Mouse (Mus musculus) liver, embryonic 13.5 days (tissue): Measurements from ENCODE around the gene Ncr1. TPM values are rescaled to one million over a fixed set of nuclear protein-coding genes. Genes with fewer than 3 reads are reported as not detected.
"Not testable (repeated sequence)": the region's sequence is repeated elsewhere in the genome, so short reads cannot be mapped to it uniquely, and the experiment has no call there.

Experiments
- ATAC-seq: fragments of 200-750 bp; cut with Nextera tagmentation; 2 replicates; pipeline ENCODE4 v1.8.0; 2017; ENCODE audit warnings: low read depth, mild to moderate bottlenecking, moderate number of reproducible peaks, moderate library complexity
- DNase-seq: peaks from one replicate; pipeline ENCODE4 v3.0.0; 2022
- H3K27ac ChIP-seq: fragments of 300-500 bp; sonication (generic); 2 replicates; pipeline ENCODE4 v1.5.1; 2015; ENCODE audit warnings: moderate library complexity, mild to moderate bottlenecking, inconsistent platforms
- H3K27me3 ChIP-seq: fragments of 300-500 bp; sonication (generic); 2 replicates; pipeline ENCODE4 v1.6.1; 2015; ENCODE audit warnings: mild to moderate bottlenecking, inconsistent platforms
- H3K36me3 ChIP-seq: fragments of 300-500 bp; sonication (generic); 2 replicates; pipeline ENCODE4 v1.6.1; 2015; ENCODE audit warnings: mild to moderate bottlenecking, inconsistent platforms
- H3K4me1 ChIP-seq: fragments of 300-500 bp; sonication (generic); replicated peaks from 2 replicates; pipeline ENCODE4 v1.6.1; 2015; ENCODE audit warnings: inconsistent platforms
- H3K4me2 ChIP-seq: fragments of 300-500 bp; sonication (generic); 2 replicates; pipeline ENCODE4 v1.6.1; 2015; ENCODE audit warnings: inconsistent platforms, mild to moderate bottlenecking, moderate library complexity
- H3K4me3 ChIP-seq: fragments of 300-500 bp; sonication (generic); replicated peaks from 2 replicates; pipeline ENCODE4 v1.5.1; 2015; ENCODE audit warnings: mild to moderate bottlenecking, inconsistent platforms
- H3K9ac ChIP-seq: fragments of 300-500 bp; sonication (generic); 2 replicates; pipeline ENCODE4 v1.6.1; 2015; ENCODE audit warnings: mild to moderate bottlenecking, inconsistent platforms
- H3K9me3 ChIP-seq: fragments of 300-500 bp; sonication (generic); replicated peaks from 2 replicates; pipeline ENCODE4 v1.6.1; 2016; ENCODE audit warnings: inconsistent platforms
- WGBS: fragments of 180-500 bp; shearing (Covaris S2); methylation state at CpG from one replicate; pipeline ENCODE4 v1.1.7; 2015; ENCODE audit not compliant: insufficient replicate concordance; 5-methylcytosine and 5-hydroxymethylcytosine counted together
- microRNA-seq: library from miRNA; unstranded; fragments of <30 nt; microRNA quantifications from one replicate; pipeline ENCODE4, GENCODE M21; 2016
- polyA plus RNA-seq: library from polyadenylated mRNA; unstranded; fragments of >200 nt; fragmentation: Nextera tagmentation; extraction: Ambion mirVana; gene quantifications from 2 replicates; pipeline ENCODE4 v1.2.1, GENCODE M21; 2015

Gene Ncr1
- not detected in 2 replicates for polyA plus RNA-seq

- Histone ChIP-seq H3K9ac (no peak within 1 kb of the TSS), H3K27me3 (no peaks in the 10 kb centered on the region), H3K4me1 (no peaks in the 10 kb centered on the region), H3K4me2 (no peak within 1 kb of the TSS), H3K9me3 (no peaks in the 10 kb centered on the region), H3K36me3 (no peaks in the 10 kb centered on the region), H3K27ac (no peak within 1 kb of the TSS), H3K4me3 (no peak within 1 kb of the TSS)
- DNase-seq = no peak
- no peak for ATAC-seq
Observed at GRCm38 (mm10) chr7:4337509-4337908, at the start of gene Ncr1. Gene Ncr1, plus strand, starts transcription at chr7:4337724.

GRCm38 (mm10) chr7:4292638-4293037 is 44.9 kb upstream of the Ncr1 start:
- no peaks in the 10 kb centered on the region for H3K36me3 ChIP-seq
- ATAC-seq (no peak), DNase-seq (no peak)
- WGBS = 62% methylated on average over 5 of the region's 5 CpGs
- no peak overlapping the region for H3K9ac ChIP-seq
- no peaks in the 10 kb centered on the region for H3K27me3 ChIP-seq
- no peak overlapping the region for H3K27ac ChIP-seq
- H3K4me3 ChIP-seq = no peak overlapping the region
- H3K9me3 ChIP-seq = no peaks in the 10 kb centered on the region
- H3K4me2 ChIP-seq = no peak overlapping the region
- no peaks in the 10 kb centered on the region for H3K4me1 ChIP-seq

GRCm38 (mm10) chr7:4297189-4297588 is 40.3 kb upstream of the Ncr1 start:
- Histone ChIP-seq H3K36me3 (no peaks in the 10 kb centered on the region), H3K9me3 (no peaks in the 10 kb centered on the region), H3K27me3 (no peaks in the 10 kb centered on the region), H3K9ac (no peak overlapping the region), H3K4me2 (no peak overlapping the region), H3K4me1 (no peaks in the 10 kb centered on the region), H3K27ac (no peak overlapping the region), H3K4me3 (no peak overlapping the region)
- WGBS = 18% methylated on average over 1 of the region's 1 CpGs
- DNase-seq = no peak
- no peak for ATAC-seq

- no peaks in the 10 kb centered on the region for H3K4me1 ChIP-seq
- H3K4me2 ChIP-seq = no peak overlapping the region
- no peaks in the 10 kb centered on the region for H3K9me3 ChIP-seq
- no peaks in the 10 kb centered on the region for H3K27me3 ChIP-seq
- no peak overlapping the region for H3K9ac ChIP-seq
- DNase-seq (no peak), ATAC-seq (no peak)
- H3K4me3 ChIP-seq = no peak overlapping the region
- no peak overlapping the region for H3K27ac ChIP-seq
- no peaks in the 10 kb centered on the region for H3K36me3 ChIP-seq
Observed at GRCm38 (mm10) chr7:4300166-4300565, 37.4 kb upstream of the Ncr1 start.

- no peak overlapping the region for H3K27ac ChIP-seq
- ATAC-seq (no peak), DNase-seq (no peak)
- 66% methylated on average over 1 of the region's 1 CpGs for WGBS
- no peaks in the 10 kb centered on the region for H3K4me1 ChIP-seq
- no peak overlapping the region for H3K4me3 ChIP-seq
- no peak overlapping the region for H3K4me2 ChIP-seq
- no peak overlapping the region for H3K9ac ChIP-seq
- no peaks in the 10 kb centered on the region for H3K36me3 ChIP-seq
- H3K27me3 ChIP-seq = no peaks in the 10 kb centered on the region
- no peaks in the 10 kb centered on the region for H3K9me3 ChIP-seq
Observed at GRCm38 (mm10) chr7:4303457-4303856, 34.1 kb upstream of the Ncr1 start.

GRCm38 (mm10) chr7:4313109-4313508 is 24.4 kb upstream of the Ncr1 start:
- DNase-seq, H3K4me2 ChIP-seq, H3K36me3 ChIP-seq, ATAC-seq, H3K9ac ChIP-seq, H3K27ac ChIP-seq, H3K27me3 ChIP-seq, H3K4me1 ChIP-seq, H3K9me3 ChIP-seq, H3K4me3 ChIP-seq: not testable (repeated sequence)
- 63% methylated on average over 2 of the region's 2 CpGs for WGBS

- ATAC-seq = not testable (repeated sequence)
- 54% methylated on average over 3 of the region's 3 CpGs for WGBS
Observed at GRCm38 (mm10) chr7:4313531-4313930, 24.0 kb upstream of the Ncr1 start.

GRCm38 (mm10) chr7:4323301-4323700 is 14.2 kb upstream of the Ncr1 start:
- no peak overlapping the region for H3K9ac ChIP-seq
- no peaks in the 10 kb centered on the region for H3K9me3 ChIP-seq
- no peak overlapping the region for H3K27ac ChIP-seq
- no peaks in the 10 kb centered on the region for H3K27me3 ChIP-seq
- H3K36me3 ChIP-seq = no peaks in the 10 kb centered on the region
- ATAC-seq (no peak), DNase-seq (no peak)
- H3K4me1 ChIP-seq = no peaks in the 10 kb centered on the region
- no peak overlapping the region for H3K4me2 ChIP-seq
- no peak overlapping the region for H3K4me3 ChIP-seq
- WGBS = 40% methylated on average over 2 of the region's 2 CpGs

More at GRCm38 (mm10) chr7:4313531-4313930, 24.0 kb upstream of the Ncr1 start:
- DNase-seq, H3K4me1 ChIP-seq, H3K9ac ChIP-seq, H3K4me2 ChIP-seq, H3K27me3 ChIP-seq, H3K9me3 ChIP-seq, H3K27ac ChIP-seq, H3K36me3 ChIP-seq, H3K4me3 ChIP-seq: not testable (repeated sequence)

- Histone ChIP-seq H3K4me3 (no peak overlapping the region), H3K27me3 (no peaks in the 10 kb centered on the region), H3K36me3 (no peaks in the 10 kb centered on the region), H3K9ac (no peak overlapping the region), H3K27ac (no peak overlapping the region), H3K4me1 (no peaks in the 10 kb centered on the region), H3K4me2 (no peak overlapping the region), H3K9me3 (no peaks in the 10 kb centered on the region)
- DNase-seq (no peak), ATAC-seq (no peak)
- 55% methylated on average over 7 of the region's 7 CpGs for WGBS
Observed at GRCm38 (mm10) chr7:4373521-4373920, 36.0 kb downstream of the Ncr1 start.

Small RNA genes lying within 50 kb of the gene (microRNA-seq; reads per million reads assigned to microRNA genes)
- gene Gm24752 (not detected), gene Gm25349 (not detected)

Other genes starting within 250 kb of the Ncr1 start
- 0.36 and 0.52 TPM in 2 replicates for gene Ttyh1, start 218.3 kb upstream of the Ncr1 start, polyA plus RNA-seq
- 16.3 and 22.9 TPM in 2 replicates for gene Leng8, start 200.7 kb upstream of the Ncr1 start, polyA plus RNA-seq
- gene Leng9, start 187.3 kb upstream of the Ncr1 start, polyA plus RNA-seq = 0.83 and 0.88 TPM in 2 replicates
- 8.0 and 8.5 TPM in 2 replicates for gene Cdc42ep5, start 172.9 kb upstream of the Ncr1 start, polyA plus RNA-seq
- gene Lilra5, start 100.0 kb upstream of the Ncr1 start, polyA plus RNA-seq = 0.20 and 0.43 TPM in 2 replicates
- 4.3 and 4.6 TPM in 2 replicates for gene Gp6, start 60.0 kb downstream of the Ncr1 start, polyA plus RNA-seq
- gene Rdh13, start 107.9 kb downstream of the Ncr1 start, polyA plus RNA-seq = 7.7 and 7.9 TPM in 2 replicates
- gene Eps8l1, start 123.0 kb downstream of the Ncr1 start, polyA plus RNA-seq = 1.4 TPM in 2 replicates
- gene Ppp1r12c, start 164.0 kb downstream of the Ncr1 start, polyA plus RNA-seq = 17.1 and 18.8 TPM in 2 replicates
- 13.2 and 13.4 TPM in 2 replicates for gene Tnnt1, start 178.7 kb downstream of the Ncr1 start, polyA plus RNA-seq
- 1.1 and 4.5 TPM in 2 replicates for gene Tnni3, start 186.5 kb downstream of the Ncr1 start, polyA plus RNA-seq
- 0.13 and 0.24 TPM in 2 replicates for gene Dnaaf3, start 194.7 kb downstream of the Ncr1 start, polyA plus RNA-seq
- gene Syt5, start 209.8 kb downstream of the Ncr1 start, polyA plus RNA-seq = 0.39 and 0.46 TPM in 2 replicates